Mouse (Mus musculus): ENCODE results near the gene Pemt. TPM values are rescaled to one million over a fixed set of nuclear protein-coding genes. Genes with fewer than 3 reads are reported as not detected.

The Pemt gene
- polyA plus RNA-seq, 1 experiment from 2014 or later: 592 TPM

GRCm38 (mm10) chr11:59965227-59966101, 80.8 kb downstream of the Pemt start:
- peak; percentile 83 for ATAC-seq
- Histone ChIP-seq H3K27me3 (ENCODE audit: insufficient read depth, low read length) (peaks cover 19% of the 10 kb centered on the region), H3K9me3 (ENCODE audit: low read length) (no peaks in the 10 kb centered on the region), H3K27ac (ENCODE audit: low read depth) (peak overlapping the region; percentile 51), H3K4me1 (ENCODE audit: insufficient read depth) (peaks cover 26% of the 10 kb centered on the region), H3K4me2 (ENCODE audit: low read depth, low read length) (peak overlapping the region; percentile 99), H3K9ac (replicated peaks) (peak overlapping the region; percentile 63), H3K36me3 (replicated peaks; ENCODE audit: insufficient read depth, low read length) (peaks cover 11% of the 10 kb centered on the region), H3K4me3 (ENCODE audit: low read depth, low read length) (peak overlapping the region; percentile 60)
- WGBS (ENCODE audit: insufficient replicate concordance): 21% methylated on average over 25 of the region's 25 CpGs
- DNase-seq: peak; percentile 82
- peak; percentile 90 for TF ChIP-seq CTCF (IDR thresholded peaks at IDR 0.05; ENCODE audit: low read depth)
- no peak for TF ChIP-seq EP300 (IDR thresholded peaks at IDR 0.05; ENCODE audit: low read depth)

- ATAC-seq (peak; percentile 86), DNase-seq (peak; percentile 85)
- Histone ChIP-seq H3K27ac (ENCODE audit: low read depth) (peak within 1 kb of the TSS; percentile 51), H3K36me3 (replicated peaks; ENCODE audit: insufficient read depth, low read length) (peaks cover 12% of the 10 kb centered on the region), H3K27me3 (ENCODE audit: insufficient read depth, low read length) (peaks cover 19% of the 10 kb centered on the region), H3K4me2 (ENCODE audit: low read depth, low read length) (peak within 1 kb of the TSS; percentile 99), H3K4me3 (ENCODE audit: low read depth, low read length) (peak within 1 kb of the TSS; percentile 60), H3K9ac (replicated peaks) (peak within 1 kb of the TSS; percentile 63), H3K4me1 (ENCODE audit: insufficient read depth) (peaks cover 26% of the 10 kb centered on the region), H3K9me3 (ENCODE audit: low read length) (no peaks in the 10 kb centered on the region)
- WGBS (ENCODE audit: insufficient replicate concordance): under 1% methylated on average over 28 of the region's 28 CpGs
- TF ChIP-seq EP300 (IDR thresholded peaks at IDR 0.05; ENCODE audit: low read depth) (no peak), CTCF (IDR thresholded peaks at IDR 0.05; ENCODE audit: low read depth) (no peak)
These were observed 81.5 kb downstream of the Pemt start, which contains the start of gene Rasd1 for GRCm38 (mm10) chr11:59964818-59965217. Gene Rasd1 (minus strand): TSS chr11:59964944.

GRCm38 (mm10) chr11:59964163-59964758, 82.0 kb downstream of the Pemt start:
- Histone ChIP-seq H3K4me1 (ENCODE audit: insufficient read depth) (peaks cover 26% of the 10 kb centered on the region), H3K36me3 (replicated peaks; ENCODE audit: insufficient read depth, low read length) (peaks cover 12% of the 10 kb centered on the region), H3K9ac (replicated peaks) (peak overlapping the region; percentile 63), H3K27me3 (ENCODE audit: insufficient read depth, low read length) (peaks cover 19% of the 10 kb centered on the region), H3K4me2 (ENCODE audit: low read depth, low read length) (peak overlapping the region; percentile 99), H3K27ac (ENCODE audit: low read depth) (peak overlapping the region; percentile 12; the same call in 1 of the 2 replicates), H3K9me3 (ENCODE audit: low read length) (no peaks in the 10 kb centered on the region), H3K4me3 (ENCODE audit: low read depth, low read length) (peak overlapping the region; percentile 60)
- WGBS (ENCODE audit: insufficient replicate concordance): 1% methylated on average over 33 of the region's 33 CpGs
- DNase-seq (peak; percentile 36), ATAC-seq (peak; percentile 2; the same call in 1 of the 2 replicates)
- TF ChIP-seq EP300 (IDR thresholded peaks at IDR 0.05; ENCODE audit: low read depth): no peak
- TF ChIP-seq CTCF (IDR thresholded peaks at IDR 0.05; ENCODE audit: low read depth): no peak

GRCm38 (mm10) chr11:59963364-59964162, 82.7 kb downstream of the Pemt start:
- peaks cover 26% of the 10 kb centered on the region for H3K4me1 ChIP-seq (ENCODE audit: insufficient read depth)
- WGBS (ENCODE audit: insufficient replicate concordance): 15% methylated on average over 34 of the region's 34 CpGs
- H3K27me3 ChIP-seq (ENCODE audit: insufficient read depth, low read length): peaks cover 19% of the 10 kb centered on the region
- H3K4me2 ChIP-seq (ENCODE audit: low read depth, low read length): peak overlapping the region; percentile 99
- H3K27ac ChIP-seq (ENCODE audit: low read depth): no peak overlapping the region
- no peak for DNase-seq
- no peaks in the 10 kb centered on the region for H3K9me3 ChIP-seq (ENCODE audit: low read length)
- peak overlapping the region; percentile 63 for H3K9ac ChIP-seq (replicated peaks)
- H3K4me3 ChIP-seq (ENCODE audit: low read depth, low read length): peak overlapping the region; percentile 60
- ATAC-seq: no peak
- peaks cover 12% of the 10 kb centered on the region for H3K36me3 ChIP-seq (replicated peaks; ENCODE audit: insufficient read depth, low read length)
- TF ChIP-seq EP300 (IDR thresholded peaks at IDR 0.05; ENCODE audit: low read depth): no peak
- TF ChIP-seq CTCF (IDR thresholded peaks at IDR 0.05; ENCODE audit: low read depth): no peak

GRCm38 (mm10) chr11:59962590-59962989, 83.7 kb downstream of the Pemt start:
- ATAC-seq (no peak), DNase-seq (no peak)
- H3K9ac ChIP-seq (replicated peaks): no peak overlapping the region
- peaks cover 19% of the 10 kb centered on the region for H3K27me3 ChIP-seq (ENCODE audit: insufficient read depth, low read length)
- no peaks in the 10 kb centered on the region for H3K9me3 ChIP-seq (ENCODE audit: low read length)
- H3K27ac ChIP-seq (ENCODE audit: low read depth): no peak overlapping the region
- H3K4me3 ChIP-seq (ENCODE audit: low read depth, low read length): no peak overlapping the region
- no peak for TF ChIP-seq EP300 (IDR thresholded peaks at IDR 0.05; ENCODE audit: low read depth)
- TF ChIP-seq CTCF (IDR thresholded peaks at IDR 0.05; ENCODE audit: low read depth): no peak
- peak overlapping the region; percentile 26; the same call in 1 of the 2 replicates for H3K4me2 ChIP-seq (ENCODE audit: low read depth, low read length)
- peaks cover 26% of the 10 kb centered on the region for H3K4me1 ChIP-seq (ENCODE audit: insufficient read depth)
- H3K36me3 ChIP-seq (replicated peaks; ENCODE audit: insufficient read depth, low read length): peaks cover 12% of the 10 kb centered on the region
- WGBS (ENCODE audit: insufficient replicate concordance): 69% methylated on average over 3 of the region's 3 CpGs

Data from liver, postnatal 0 days (tissue).